Mouse (Mus musculus) liver, adult 2 months (tissue): Measurements from ENCODE around the gene Nr2f6.

ENCODE experiments used
- CTCF ChIP-seq: fragments of 200-500 bp; IDR thresholded peaks from 2 replicates; pipeline ENCODE4 v1.5.1; 2011; ENCODE audit warnings: low read depth, low read length, control low read depth
- POLR2A ChIP-seq: fragments of 200-500 bp; IDR thresholded peaks from 2 replicates; pipeline ENCODE4 v1.6.1; 2011; ENCODE audit warnings: low read length, control low read depth; ENCODE audit not compliant: insufficient read depth; ENCODE audit errors: extremely low read depth

DNA sequence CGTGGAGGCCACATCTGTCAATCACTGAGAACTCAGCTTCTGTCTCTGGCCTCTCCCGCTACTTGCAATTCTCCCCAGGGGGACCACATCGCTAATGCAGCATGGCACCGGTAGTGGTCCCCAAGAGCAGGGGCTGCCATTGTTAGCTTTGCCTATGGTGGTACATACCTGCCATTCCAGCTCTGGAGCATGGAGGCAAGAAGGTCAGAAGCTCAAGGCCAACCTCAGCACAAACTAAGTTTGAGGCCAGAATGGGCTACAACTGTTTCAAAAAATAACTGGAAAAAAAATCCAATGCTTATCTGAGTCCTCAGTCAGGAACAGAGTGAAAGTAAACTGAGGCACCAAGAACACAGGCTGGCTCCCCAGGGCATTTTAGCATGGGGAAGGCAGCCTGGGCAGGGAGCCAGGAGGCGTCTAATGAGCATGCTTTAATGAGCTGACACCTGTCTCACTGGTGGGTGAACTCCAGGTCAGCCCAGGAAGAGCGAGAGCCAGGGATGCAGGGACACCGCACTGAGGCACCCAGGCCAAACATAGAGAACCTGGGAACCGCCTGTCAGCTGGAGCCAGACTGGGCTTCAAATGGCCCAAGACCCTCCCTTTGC is 5.2 kb downstream of the Nr2f6 start:
- no peak for TF ChIP-seq CTCF
- no peak for TF ChIP-seq POLR2A
